Mouse (Mus musculus): ENCODE results near the gene Phf21b. TPM values are rescaled to one million over a fixed set of nuclear protein-coding genes. Genes with fewer than 3 reads are reported as not detected.

The Phf21b gene
- polyA plus RNA-seq, 1 experiment from 2014 or later = 0.12 TPM

- WGBS (ENCODE audit: insufficient replicate concordance) = 60% methylated on average over 10 of the region's 10 CpGs
Observed at GRCm38 (mm10) chr15:84843034-84843433, 12.8 kb downstream of the Phf21b start.

GRCm38 (mm10) chr15:84841925-84842821 lies 13.7 kb downstream of the Phf21b start:
- Histone ChIP-seq H3K27ac (no peak overlapping the region), H3K9ac (no peak overlapping the region), H3K9me3 (replicated peaks) (no peaks in the 10 kb centered on the region), H3K36me3 (no peaks in the 10 kb centered on the region), H3K27me3 (no peaks in the 10 kb centered on the region), H3K4me2 (no peak overlapping the region), H3K4me1 (replicated peaks) (peaks cover 12% of the 10 kb centered on the region), H3K4me3 (replicated peaks) (no peak overlapping the region)
- ATAC-seq (ENCODE audit: low read depth) (no peak), DNase-seq (no peak)
- WGBS (ENCODE audit: insufficient replicate concordance) = 55% methylated on average over 19 of the region's 19 CpGs

More at GRCm38 (mm10) chr15:84843034-84843433, 12.8 kb downstream of the Phf21b start:
- no peak overlapping the region for H3K4me3 ChIP-seq (replicated peaks)
- ATAC-seq (ENCODE audit: low read depth) = no peak
- H3K36me3 ChIP-seq = no peaks in the 10 kb centered on the region
- H3K9me3 ChIP-seq (replicated peaks) = no peaks in the 10 kb centered on the region
- DNase-seq = no peak
- no peaks in the 10 kb centered on the region for H3K27me3 ChIP-seq
- H3K27ac ChIP-seq = no peak overlapping the region
- H3K4me2 ChIP-seq = no peak overlapping the region
- no peak overlapping the region for H3K9ac ChIP-seq
- peaks cover 12% of the 10 kb centered on the region for H3K4me1 ChIP-seq (replicated peaks)

- Histone ChIP-seq H3K4me1 (replicated peaks) (peaks cover 12% of the 10 kb centered on the region), H3K36me3 (no peaks in the 10 kb centered on the region), H3K9ac (no peak overlapping the region), H3K9me3 (replicated peaks) (no peaks in the 10 kb centered on the region), H3K4me2 (no peak overlapping the region), H3K27ac (no peak overlapping the region), H3K27me3 (no peaks in the 10 kb centered on the region), H3K4me3 (replicated peaks) (no peak overlapping the region)
- DNase-seq (no peak), ATAC-seq (ENCODE audit: low read depth) (no peak)
- WGBS (ENCODE audit: insufficient replicate concordance) = 11% methylated on average over 3 of the region's 3 CpGs
Observed at GRCm38 (mm10) chr15:84840560-84840959, 15.3 kb downstream of the Phf21b start.

- Histone ChIP-seq H3K36me3 (no peaks in the 10 kb centered on the region), H3K4me2 (no peak overlapping the region), H3K27me3 (no peaks in the 10 kb centered on the region), H3K27ac (no peak overlapping the region), H3K9me3 (replicated peaks) (no peaks in the 10 kb centered on the region), H3K4me3 (replicated peaks) (no peak overlapping the region), H3K9ac (no peak overlapping the region), H3K4me1 (replicated peaks) (peaks cover 12% of the 10 kb centered on the region)
- 61% methylated on average over 3 of the region's 3 CpGs for WGBS (ENCODE audit: insufficient replicate concordance)
- DNase-seq (no peak), ATAC-seq (ENCODE audit: low read depth) (no peak)
Observed at GRCm38 (mm10) chr15:84839521-84839920, 16.3 kb downstream of the Phf21b start.

- H3K4me2 ChIP-seq = no peak overlapping the region
- DNase-seq (no peak), ATAC-seq (ENCODE audit: low read depth) (no peak)
- no peak overlapping the region for H3K9ac ChIP-seq
- H3K27me3 ChIP-seq = no peaks in the 10 kb centered on the region
- H3K9me3 ChIP-seq (replicated peaks) = no peaks in the 10 kb centered on the region
- peaks cover 10% of the 10 kb centered on the region for H3K4me1 ChIP-seq (replicated peaks)
- WGBS (ENCODE audit: insufficient replicate concordance) = 64% methylated on average over 6 of the region's 6 CpGs
- H3K27ac ChIP-seq = no peak overlapping the region
- no peak overlapping the region for H3K4me3 ChIP-seq (replicated peaks)
- no peaks in the 10 kb centered on the region for H3K36me3 ChIP-seq
Observed at GRCm38 (mm10) chr15:84837896-84838295, 18.0 kb downstream of the Phf21b start.

- no peak overlapping the region for H3K4me2 ChIP-seq
- H3K9me3 ChIP-seq (replicated peaks) = no peaks in the 10 kb centered on the region
- no peak overlapping the region for H3K4me3 ChIP-seq (replicated peaks)
- no peaks in the 10 kb centered on the region for H3K36me3 ChIP-seq
- no peak overlapping the region for H3K9ac ChIP-seq
- DNase-seq (peak; percentile 55), ATAC-seq (ENCODE audit: low read depth) (0 out of 2 replicates have a peak, but pooled peaks have one; percentile 36)
- H3K27me3 ChIP-seq = no peaks in the 10 kb centered on the region
- no peak overlapping the region for H3K27ac ChIP-seq
- no peaks in the 10 kb centered on the region for H3K4me1 ChIP-seq (replicated peaks)
- WGBS (ENCODE audit: insufficient replicate concordance) = 2% methylated on average over 15 of the region's 15 CpGs
Observed at GRCm38 (mm10) chr15:84829416-84829815, 26.4 kb downstream of the Phf21b start.

- Histone ChIP-seq H3K9ac (no peak overlapping the region), H3K9me3 (replicated peaks) (no peaks in the 10 kb centered on the region), H3K4me3 (replicated peaks) (no peak overlapping the region), H3K27ac (no peak overlapping the region), H3K4me2 (no peak overlapping the region), H3K27me3 (no peaks in the 10 kb centered on the region), H3K36me3 (no peaks in the 10 kb centered on the region), H3K4me1 (replicated peaks) (no peaks in the 10 kb centered on the region)
- ATAC-seq (ENCODE audit: low read depth) (no peak), DNase-seq (no peak)
- 75% methylated on average over 12 of the region's 12 CpGs for WGBS (ENCODE audit: insufficient replicate concordance)
Observed at GRCm38 (mm10) chr15:84828603-84829002, 27.2 kb downstream of the Phf21b start.

- ATAC-seq (ENCODE audit: low read depth) (no peak), DNase-seq (no peak)
- no peak overlapping the region for H3K4me2 ChIP-seq
- no peaks in the 10 kb centered on the region for H3K9me3 ChIP-seq (replicated peaks)
- no peak overlapping the region for H3K9ac ChIP-seq
- no peaks in the 10 kb centered on the region for H3K36me3 ChIP-seq
- no peaks in the 10 kb centered on the region for H3K27me3 ChIP-seq
- WGBS (ENCODE audit: insufficient replicate concordance) = 73% methylated on average over 4 of the region's 4 CpGs
- H3K27ac ChIP-seq = no peak overlapping the region
- H3K4me3 ChIP-seq (replicated peaks) = no peak overlapping the region
- H3K4me1 ChIP-seq (replicated peaks) = no peaks in the 10 kb centered on the region
Observed at GRCm38 (mm10) chr15:84823086-84823485, 32.8 kb downstream of the Phf21b start.

GRCm38 (mm10) chr15:84820811-84821210 lies 35.0 kb downstream of the Phf21b start:
- no peak overlapping the region for H3K27ac ChIP-seq
- WGBS (ENCODE audit: insufficient replicate concordance) = 75% methylated on average over 4 of the region's 4 CpGs
- H3K36me3 ChIP-seq = no peaks in the 10 kb centered on the region
- no peak for ATAC-seq (ENCODE audit: low read depth)
- H3K4me1 ChIP-seq (replicated peaks) = no peaks in the 10 kb centered on the region
- no peak overlapping the region for H3K9ac ChIP-seq
- no peak overlapping the region for H3K4me2 ChIP-seq
- H3K9me3 ChIP-seq (replicated peaks) = no peaks in the 10 kb centered on the region
- no peak for DNase-seq
- no peaks in the 10 kb centered on the region for H3K27me3 ChIP-seq
- H3K4me3 ChIP-seq (replicated peaks) = no peak overlapping the region

- DNase-seq (no peak), ATAC-seq (ENCODE audit: low read depth) (no peak)
- Histone ChIP-seq H3K4me3 (replicated peaks) (no peak overlapping the region), H3K27ac (no peak overlapping the region), H3K36me3 (no peaks in the 10 kb centered on the region), H3K4me1 (replicated peaks) (no peaks in the 10 kb centered on the region), H3K4me2 (no peak overlapping the region), H3K9me3 (replicated peaks) (no peaks in the 10 kb centered on the region), H3K27me3 (no peaks in the 10 kb centered on the region), H3K9ac (no peak overlapping the region)
- 78% methylated on average over 11 of the region's 11 CpGs for WGBS (ENCODE audit: insufficient replicate concordance)
Observed at GRCm38 (mm10) chr15:84818284-84818683, 37.6 kb downstream of the Phf21b start.

- Histone ChIP-seq H3K9me3 (replicated peaks) (no peaks in the 10 kb centered on the region), H3K4me3 (replicated peaks) (no peak overlapping the region), H3K4me1 (replicated peaks) (no peaks in the 10 kb centered on the region), H3K27me3 (no peaks in the 10 kb centered on the region), H3K27ac (no peak overlapping the region), H3K9ac (no peak overlapping the region), H3K4me2 (no peak overlapping the region), H3K36me3 (no peaks in the 10 kb centered on the region)
- 47% methylated on average over 3 of the region's 3 CpGs for WGBS (ENCODE audit: insufficient replicate concordance)
- DNase-seq = no peak
- no peak for ATAC-seq (ENCODE audit: low read depth)
Observed at GRCm38 (mm10) chr15:84817589-84817988, 38.3 kb downstream of the Phf21b start.

- Histone ChIP-seq H3K4me3 (replicated peaks) (no peak overlapping the region), H3K9ac (no peak overlapping the region), H3K36me3 (no peaks in the 10 kb centered on the region), H3K27me3 (no peaks in the 10 kb centered on the region), H3K4me2 (no peak overlapping the region), H3K9me3 (replicated peaks) (no peaks in the 10 kb centered on the region), H3K27ac (no peak overlapping the region), H3K4me1 (replicated peaks) (no peaks in the 10 kb centered on the region)
- DNase-seq (no peak), ATAC-seq (ENCODE audit: low read depth) (no peak)
- WGBS (ENCODE audit: insufficient replicate concordance) = 48% methylated on average over 4 of the region's 4 CpGs
Observed at GRCm38 (mm10) chr15:84815171-84815570, 40.7 kb downstream of the Phf21b start.
